In genomic region chr19:31361161-31361560, GRCm38 (mm10) we compare ENCODE assay signal across 9 mouse cellular contexts.
A peak's percentile ranks its signal among the peaks of the same experiment; 100 is the strongest.
DNase-seq lines count a peak whose midpoint lies in the region; ATAC-seq and TF ChIP-seq lines count a peak whose summit lies in the region.
"Had no signal": no experiment of that assay in that cellular context is flagged by ENCODE, and none has a peak within 500 bp of the region (broad histone marks: within the 10 kb centered on the region; RNA-seq: fewer than 3 reads in every experiment).

No protein-coding gene starts in this region.

- peak; percentile 58 for DNase-seq in kidney, adult 2 months
- peak; percentile 70 for DNase-seq in brain, adult 2 months (ENCODE audit: low read depth, low spot score)
- DNase-seq in frontal cortex, postnatal 10 days (ENCODE audit: low spot score in 2 of 2), result peak; percentile 25 to 31
- DNase-seq in left cerebral cortex, adult 8-10 months (ENCODE audit: low spot score in 2 of 2), result peak; percentile 18 to 35
- DNase-seq in right cerebral cortex, postnatal 4 days, result peak; percentile 44
- DNase-seq in retina, postnatal 1 day, result no peak
- DNase-seq in stomach, postnatal 0 days (ENCODE audit: low spot score), result no peak

- no peak overlapping the region for H3K27ac ChIP-seq in kidney, adult 2 months (ENCODE audit: insufficient read depth, low read depth, low read length)
- no peak overlapping the region for H3K27ac ChIP-seq in kidney, embryonic 14.5 days (ENCODE audit: low read depth, low read length)
- no peak overlapping the region for H3K27ac ChIP-seq in stomach, postnatal 0 days (replicated peaks)
- H3K27ac ChIP-seq: liver, embryonic 15.5 days had no signal

- H3K4me3 ChIP-seq in kidney, adult 2 months (ENCODE audit: insufficient read depth, low read depth, low read length), result no peak overlapping the region
- H3K4me3 ChIP-seq in kidney, embryonic 14.5 days (ENCODE audit: low read length), result no peak overlapping the region
- H3K4me3 ChIP-seq in stomach, postnatal 0 days (ENCODE audit: low read depth, low read length), result no peak overlapping the region
- H3K4me3 ChIP-seq: liver, embryonic 15.5 days had no signal

- TF ChIP-seq POLR2A in kidney, adult 2 months (IDR thresholded peaks at IDR 0.05; ENCODE audit: low read depth, low read length), result no peak

- WGBS in kidney, adult 2 months, result 31% methylated on average over 3 of the region's 3 CpGs
- WGBS in kidney, embryonic 14.5 days, result 46% methylated on average over 3 of the region's 3 CpGs
- WGBS in stomach, postnatal 0 days, result 42% methylated on average over 3 of the region's 3 CpGs

- TF ChIP-seq EP300 in stomach, postnatal 0 days (optimal IDR thresholded peaks at IDR 0.05), result no peak

- no peak overlapping the region for H3K9ac ChIP-seq in kidney, embryonic 14.5 days (ENCODE audit: low read depth, low read length)
- H3K9ac ChIP-seq in stomach, postnatal 0 days (ENCODE audit: low read length), result no peak overlapping the region
- H3K9ac ChIP-seq: liver, embryonic 15.5 days had no signal

- no peak overlapping the region for H3K4me2 ChIP-seq in kidney, embryonic 14.5 days (replicated peaks; ENCODE audit: low read depth, low read length)
- H3K4me2 ChIP-seq in stomach, postnatal 0 days (replicated peaks; ENCODE audit: low read depth), result no peak overlapping the region
- H3K4me2 ChIP-seq: liver, embryonic 15.5 days had no signal

- no peak for TF ChIP-seq CTCF in kidney, adult 2 months (conservative IDR thresholded peaks at IDR 0.05; ENCODE audit: insufficient read depth, insufficient read length, low read depth, low read length)
- TF ChIP-seq CTCF in stomach, postnatal 0 days (IDR thresholded peaks at IDR 0.05; ENCODE audit: low read depth), result no peak

- no peak for ATAC-seq in kidney, embryonic 14.5 days (ENCODE audit: low FRiP score, low TSS enrichment)
- no peak for ATAC-seq in stomach, postnatal 0 days (ENCODE audit: low FRiP score, low TSS enrichment)

- H3K9me3 ChIP-seq in kidney, embryonic 14.5 days (ENCODE audit: control insufficient read depth, low read length), result no peaks in the 10 kb centered on the region
- H3K9me3 ChIP-seq in stomach, postnatal 0 days (ENCODE audit: control insufficient read depth, low read length), result no peaks in the 10 kb centered on the region
- H3K9me3 ChIP-seq: liver, embryonic 15.5 days had no signal

- H3K27me3 ChIP-seq in kidney, adult 2 months (replicated peaks; ENCODE audit: control insufficient read depth, insufficient read depth, low read length), result no peaks in the 10 kb centered on the region
- no peaks in the 10 kb centered on the region for H3K27me3 ChIP-seq in kidney, embryonic 14.5 days (ENCODE audit: control insufficient read depth, insufficient read depth, low read length)
- no peaks in the 10 kb centered on the region for H3K27me3 ChIP-seq in stomach, postnatal 0 days (ENCODE audit: control insufficient read depth, insufficient read depth, low read length)
- H3K27me3 ChIP-seq: liver, embryonic 15.5 days had no signal

- no peaks in the 10 kb centered on the region for H3K36me3 ChIP-seq in kidney, adult 2 months (ENCODE audit: control insufficient read depth, insufficient read depth, low read length)
- H3K36me3 ChIP-seq in kidney, embryonic 14.5 days (ENCODE audit: control insufficient read depth, insufficient read depth, low read length), result no peaks in the 10 kb centered on the region
- H3K36me3 ChIP-seq in stomach, postnatal 0 days (ENCODE audit: control insufficient read depth, insufficient read depth, low read length), result no peaks in the 10 kb centered on the region
- H3K36me3 ChIP-seq: liver, embryonic 15.5 days had no signal

- H3K4me1 ChIP-seq in kidney, adult 2 months (ENCODE audit: control insufficient read depth, insufficient read depth, low read length), result peaks cover 3% of the 10 kb centered on the region; the same call in 1 of the 2 replicates
- no peaks in the 10 kb centered on the region for H3K4me1 ChIP-seq in kidney, embryonic 14.5 days (ENCODE audit: control insufficient read depth, insufficient read depth, low read length)
- H3K4me1 ChIP-seq in stomach, postnatal 0 days (replicated peaks; ENCODE audit: control insufficient read depth, insufficient read depth), result no peaks in the 10 kb centered on the region
- H3K4me1 ChIP-seq: liver, embryonic 15.5 days had no signal

Comparison
In these comparisons a context has a peak if more than half of its experiments do, and no peak if none do; other contexts are left out.
1. DNase-seq: peak in kidney, adult 2 months (single experiment), brain, adult 2 months (single experiment), frontal cortex, postnatal 10 days (2 of 2), left cerebral cortex, adult 8-10 months (2 of 2) and right cerebral cortex, postnatal 4 days (single experiment); none in retina, postnatal 1 day (single experiment) and stomach, postnatal 0 days (single experiment).